Mouse (Mus musculus): ENCODE results near the gene Rptor. TPM values are rescaled to one million over a fixed set of nuclear protein-coding genes. Genes with fewer than 3 reads are reported as not detected.

Rptor gene
- polyA plus RNA-seq, 2 experiments, result 3.7 to 5.8 TPM

DNA sequence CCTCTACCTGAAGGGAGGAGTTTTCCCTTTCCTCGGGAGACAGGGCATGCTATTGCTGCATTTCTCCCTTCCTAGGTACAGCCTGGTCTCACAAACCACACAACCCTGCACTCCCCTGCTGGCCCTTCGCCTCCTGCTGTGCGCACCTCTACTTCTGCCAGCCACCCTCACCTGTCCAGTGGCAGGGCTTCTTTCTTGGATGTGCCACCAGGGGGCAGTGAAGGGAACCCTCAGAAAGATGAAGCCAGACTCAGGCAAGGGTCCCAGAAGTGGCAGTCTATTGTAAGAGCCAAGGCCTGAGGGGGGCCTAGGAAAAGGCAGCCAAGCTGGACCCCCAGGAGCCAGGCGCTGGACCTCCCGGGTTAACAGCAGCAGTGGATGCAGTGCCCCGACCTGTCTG, 332.8 kb downstream of the Rptor start:
- H3K9me3 ChIP-seq (ENCODE audit: control insufficient read depth, low read length), result no peaks in the 10 kb centered on the region

GRCm38 (mm10) chr11:119936456-119936855, 333.8 kb downstream of the Rptor start:
- ATAC-seq (ENCODE audit: insufficient read depth) (no peak), DNase-seq (ENCODE audit: low read depth in 3 of 3, low spot score in 3 of 3) (no peak)
- H3K4me1 ChIP-seq (replicated peaks; ENCODE audit: control insufficient read depth in 2 of 2, insufficient read depth in 2 of 2, low read length in 1 of 2), result peaks cover 0 to 12% of the 10 kb centered on the region in 2 experiments; a peak in 3 of 4 replicates
- TF ChIP-seq CTCF (IDR thresholded peaks at IDR 0.05; ENCODE audit: low read depth) (no peak), EP300 (IDR thresholded peaks at IDR 0.05; ENCODE audit: low read depth) (no peak)
- 55% methylated on average over 2 of the region's 2 CpGs for WGBS (ENCODE audit: insufficient replicate concordance)
- no peaks in the 10 kb centered on the region for H3K36me3 ChIP-seq (replicated peaks; ENCODE audit: control insufficient read depth, insufficient read depth, low read depth)
- no peak overlapping the region for H3K27ac ChIP-seq
- no peaks in the 10 kb centered on the region for H3K9me3 ChIP-seq (ENCODE audit: control insufficient read depth, low read length)
- H3K27me3 ChIP-seq (ENCODE audit: control insufficient read depth, insufficient read depth, low read length), result peaks cover 3% of the 10 kb centered on the region
- H3K4me3 ChIP-seq (ENCODE audit: insufficient read depth in 1 of 2, low read depth in 2 of 2, low read length in 2 of 2), result no peak overlapping the region
- no peak overlapping the region for H3K4me2 ChIP-seq (ENCODE audit: low read depth)
- H3K9ac ChIP-seq (replicated peaks), result no peak overlapping the region

More for the DNA sequence above, 332.8 kb downstream of the Rptor start:
- no peak for ATAC-seq (ENCODE audit: insufficient read depth)
- no peak for DNase-seq (ENCODE audit: low read depth in 3 of 3, low spot score in 3 of 3)
- no peaks in the 10 kb centered on the region for H3K36me3 ChIP-seq (replicated peaks; ENCODE audit: control insufficient read depth, insufficient read depth, low read depth)
- peaks cover 0 to 8% of the 10 kb centered on the region in 2 experiments; a peak in 3 of 4 replicates for H3K4me1 ChIP-seq (replicated peaks; ENCODE audit: control insufficient read depth in 2 of 2, insufficient read depth in 2 of 2, low read length in 1 of 2)
- TF ChIP-seq CTCF (IDR thresholded peaks at IDR 0.05; ENCODE audit: low read depth) (peak; percentile 85), EP300 (IDR thresholded peaks at IDR 0.05; ENCODE audit: low read depth) (no peak)
- no peak overlapping the region for H3K4me3 ChIP-seq (ENCODE audit: insufficient read depth in 1 of 2, low read depth in 2 of 2, low read length in 2 of 2)
- H3K4me2 ChIP-seq (ENCODE audit: low read depth), result no peak overlapping the region
- no peak overlapping the region for H3K27ac ChIP-seq
- no peak overlapping the region for H3K9ac ChIP-seq (replicated peaks)
- WGBS (ENCODE audit: insufficient replicate concordance), result 40% methylated on average over 6 of the region's 6 CpGs
- H3K27me3 ChIP-seq (ENCODE audit: control insufficient read depth, insufficient read depth, low read length), result no peaks in the 10 kb centered on the region

GRCm38 (mm10) chr11:119937216-119937615, 334.5 kb downstream of the Rptor start:
- ATAC-seq (ENCODE audit: insufficient read depth) (no peak), DNase-seq (ENCODE audit: low read depth in 3 of 3, low spot score in 3 of 3) (no peak)
- peaks cover 9% of the 10 kb centered on the region for H3K27me3 ChIP-seq (ENCODE audit: control insufficient read depth, insufficient read depth, low read length)
- TF ChIP-seq CTCF (IDR thresholded peaks at IDR 0.05; ENCODE audit: low read depth) (no peak), EP300 (IDR thresholded peaks at IDR 0.05; ENCODE audit: low read depth) (no peak)
- no peaks in the 10 kb centered on the region for H3K9me3 ChIP-seq (ENCODE audit: control insufficient read depth, low read length)
- peaks cover 0 to 14% of the 10 kb centered on the region in 2 experiments; a peak in 3 of 4 replicates for H3K4me1 ChIP-seq (replicated peaks; ENCODE audit: control insufficient read depth in 2 of 2, insufficient read depth in 2 of 2, low read length in 1 of 2)
- H3K4me2 ChIP-seq (ENCODE audit: low read depth), result no peak overlapping the region
- no peak overlapping the region for H3K9ac ChIP-seq (replicated peaks)
- H3K27ac ChIP-seq, result no peak overlapping the region
- H3K36me3 ChIP-seq (replicated peaks; ENCODE audit: control insufficient read depth, insufficient read depth, low read depth), result no peaks in the 10 kb centered on the region
- no peak overlapping the region for H3K4me3 ChIP-seq (ENCODE audit: insufficient read depth in 1 of 2, low read depth in 2 of 2, low read length in 2 of 2)
- 52% methylated on average over 12 of the region's 12 CpGs for WGBS (ENCODE audit: insufficient replicate concordance)

- DNase-seq (ENCODE audit: low read depth in 3 of 3, low spot score in 3 of 3) (no peak), ATAC-seq (ENCODE audit: insufficient read depth) (no peak)
- Histone ChIP-seq H3K27me3 (ENCODE audit: control insufficient read depth, insufficient read depth, low read length) (peaks cover 12% of the 10 kb centered on the region), H3K4me1 (replicated peaks; ENCODE audit: control insufficient read depth in 2 of 2, insufficient read depth in 2 of 2, low read length in 1 of 2) (peaks cover 0 to 16% of the 10 kb centered on the region in 2 experiments; a peak in 3 of 4 replicates), H3K27ac (no peak overlapping the region), H3K4me3 (ENCODE audit: insufficient read depth in 1 of 2, low read depth in 2 of 2, low read length in 2 of 2) (no peak overlapping the region), H3K36me3 (replicated peaks; ENCODE audit: control insufficient read depth, insufficient read depth, low read depth) (no peaks in the 10 kb centered on the region), H3K9me3 (ENCODE audit: control insufficient read depth, low read length) (no peaks in the 10 kb centered on the region), H3K9ac (replicated peaks) (no peak overlapping the region), H3K4me2 (ENCODE audit: low read depth) (0 out of 2 replicates have a peak overlapping the region, but pooled peaks have one; percentile 23)
- no peak for TF ChIP-seq CTCF (IDR thresholded peaks at IDR 0.05; ENCODE audit: low read depth)
- TF ChIP-seq EP300 (IDR thresholded peaks at IDR 0.05; ENCODE audit: low read depth), result no peak
- 42% methylated on average over 19 of the region's 19 CpGs for WGBS (ENCODE audit: insufficient replicate concordance)
Measured at GRCm38 (mm10) chr11:119937772-119938502, 335.2 kb downstream of the Rptor start.

DNA sequence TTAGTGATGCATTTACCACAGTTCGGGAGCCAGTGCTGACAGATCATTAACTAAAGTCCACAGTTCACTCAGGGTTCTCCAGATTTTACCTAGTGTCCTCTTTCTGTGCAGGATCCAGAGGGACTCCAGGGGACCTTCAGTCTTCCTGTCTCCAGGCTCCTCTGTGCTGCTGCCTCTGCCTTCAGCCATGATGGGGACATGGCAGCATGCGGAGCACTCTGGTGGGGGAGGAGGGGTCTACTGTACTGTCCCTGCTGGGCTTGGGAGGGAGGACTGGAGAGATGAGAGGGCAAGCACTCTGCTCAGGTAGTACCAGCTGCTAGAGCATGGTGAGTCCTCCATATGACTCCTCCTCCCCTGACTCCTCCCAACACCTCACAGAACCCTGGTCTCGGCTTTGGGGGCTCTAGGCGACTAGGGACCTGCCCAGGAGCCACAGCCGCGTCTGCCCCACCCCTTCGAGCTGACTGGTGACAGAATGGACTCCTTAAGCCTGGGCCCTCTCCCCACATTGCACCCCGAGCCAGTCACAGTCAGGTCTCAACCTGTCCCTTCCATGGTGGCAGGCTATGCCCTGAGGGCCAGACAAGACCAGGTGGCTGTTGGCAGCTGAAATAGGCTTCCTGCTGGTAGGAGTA, 336.5 kb downstream of the Rptor start:
- no peak overlapping the region for H3K27ac ChIP-seq
- no peaks in the 10 kb centered on the region for H3K36me3 ChIP-seq (replicated peaks; ENCODE audit: control insufficient read depth, insufficient read depth, low read depth)
- H3K9ac ChIP-seq (replicated peaks), result no peak overlapping the region
- DNase-seq (ENCODE audit: low read depth in 3 of 3, low spot score in 3 of 3), result no peak
- no peak for ATAC-seq (ENCODE audit: insufficient read depth)
- TF ChIP-seq EP300 (IDR thresholded peaks at IDR 0.05; ENCODE audit: low read depth), result no peak
- H3K4me3 ChIP-seq (ENCODE audit: insufficient read depth in 1 of 2, low read depth in 2 of 2, low read length in 2 of 2), result no peak overlapping the region
- no peaks in the 10 kb centered on the region for H3K9me3 ChIP-seq (ENCODE audit: control insufficient read depth, low read length)
- peaks cover 24% of the 10 kb centered on the region for H3K27me3 ChIP-seq (ENCODE audit: control insufficient read depth, insufficient read depth, low read length)
- H3K4me2 ChIP-seq (ENCODE audit: low read depth), result peak overlapping the region; percentile 23
- 51% methylated on average over 8 of the region's 8 CpGs for WGBS (ENCODE audit: insufficient replicate concordance)
- peaks cover 0 to 22% of the 10 kb centered on the region in 2 experiments; a peak in 3 of 4 replicates for H3K4me1 ChIP-seq (replicated peaks; ENCODE audit: control insufficient read depth in 2 of 2, insufficient read depth in 2 of 2, low read length in 1 of 2)
